Mouse (Mus musculus) spleen, adult 2 months (tissue): Measurements from ENCODE around the gene Kctd19. TPM values are rescaled to one million over a fixed set of nuclear protein-coding genes. Genes with fewer than 3 reads are reported as not detected.

Source experiments
- DNase-seq, 2 experiments: peaks; one replicate each; pipeline versions ENCODE4 v3.0.0 to v3.0.0-alpha.2; 2012 to 2021; ENCODE audit warnings: low spot score in 2 of 2, low read depth in 1 of 2
- H3K27ac ChIP-seq: fragments of 200-500 bp; 2 replicates; pipeline ENCODE4 v1.5.1; 2012; ENCODE audit warnings: low read length, inconsistent platforms; ENCODE audit not compliant: insufficient read depth
- H3K27me3 ChIP-seq: fragments of 200-500 bp; 2 replicates; pipeline ENCODE4 v1.6.1; 2012; ENCODE audit warnings: mild to moderate bottlenecking, moderate library complexity, low read length, inconsistent platforms; ENCODE audit not compliant: control insufficient read depth, insufficient read depth
- H3K36me3 ChIP-seq: fragments of 200-500 bp; 2 replicates; pipeline ENCODE4 v1.6.1; 2012; ENCODE audit warnings: mild to moderate bottlenecking, low read length, inconsistent platforms; ENCODE audit not compliant: control insufficient read depth, insufficient read depth
- H3K4me1 ChIP-seq: fragments of 200-500 bp; 2 replicates; pipeline ENCODE4 v1.6.1; 2011; ENCODE audit warnings: inconsistent platforms; ENCODE audit not compliant: control insufficient read depth, insufficient read depth, insufficient read length
- H3K4me3 ChIP-seq: fragments of 200-500 bp; 2 replicates; pipeline ENCODE4 v1.5.1; 2011; ENCODE audit warnings: mild to moderate bottlenecking, inconsistent platforms; ENCODE audit not compliant: insufficient read depth, insufficient read length; ENCODE audit errors: extremely low read depth
- CTCF ChIP-seq: fragments of 200-500 bp; IDR thresholded peaks from 2 replicates; pipeline ENCODE4 v1.5.1; 2011; ENCODE audit warnings: mild to moderate bottlenecking, inconsistent platforms; ENCODE audit not compliant: insufficient read depth, insufficient read length, insufficient replicate concordance; ENCODE audit errors: extremely low read depth
- POLR2A ChIP-seq: fragments of 200-500 bp; IDR thresholded peaks from 2 replicates; pipeline ENCODE4 v1.6.1; 2011; ENCODE audit warnings: low read depth, low read length, inconsistent platforms
- WGBS: fragments of 180-500 bp; shearing (Covaris S2); methylation state at CpG from one replicate; pipeline ENCODE4 v1.1.7; 2018; 5-methylcytosine and 5-hydroxymethylcytosine counted together
- polyA plus RNA-seq: library from polyadenylated mRNA; depleted of rRNA; stranded (reverse); fragments of >200 nt; gene quantifications from 2 replicates; pipeline ENCODE4 v1.2.3, GENCODE M21; 2012

Gene Kctd19
- polyA plus RNA-seq, 1 experiment: 0.62 TPM

GRCm38 (mm10) chr8:105361751-105362702 is 51.3 kb downstream of the Kctd19 start:
- WGBS: 62% methylated on average over 12 of the region's 12 CpGs
- TF ChIP-seq CTCF: no peak
- TF ChIP-seq POLR2A: no peak
- Histone ChIP-seq H3K36me3 (no peaks in the 10 kb centered on the region), H3K27me3 (no peaks in the 10 kb centered on the region), H3K4me3 (no peak overlapping the region), H3K27ac (no peak overlapping the region), H3K4me1 (no peaks in the 10 kb centered on the region)
- DNase-seq: no peak

DNA sequence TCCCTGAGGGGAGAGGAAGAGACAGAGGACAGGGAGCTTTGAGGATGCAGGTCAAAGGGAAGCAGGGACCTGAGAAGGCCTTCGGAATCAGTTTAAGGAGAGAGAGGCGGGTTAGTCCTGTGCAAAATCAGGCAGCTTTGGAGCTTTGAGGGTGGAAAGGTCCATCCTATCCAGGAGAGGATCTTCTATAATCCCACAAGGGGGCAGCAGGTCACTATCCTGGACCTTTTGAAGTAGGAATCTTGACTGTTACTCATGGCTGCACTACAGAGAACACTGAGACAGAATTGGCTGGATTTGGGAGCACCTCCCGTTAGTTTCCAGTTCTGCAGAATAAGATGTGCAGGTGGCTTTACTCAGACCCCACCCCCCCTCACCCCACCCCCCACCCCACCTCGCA is 53.7 kb downstream of the Kctd19 start:
- no peak for DNase-seq
- 74% methylated on average over 4 of the region's 4 CpGs for WGBS
- Histone ChIP-seq H3K4me3 (no peak overlapping the region), H3K36me3 (no peaks in the 10 kb centered on the region), H3K4me1 (peaks cover 2% of the 10 kb centered on the region; the same call in 1 of the 2 replicates), H3K27ac (no peak overlapping the region), H3K27me3 (no peaks in the 10 kb centered on the region)
- TF ChIP-seq CTCF (no peak), POLR2A (no peak)

DNA sequence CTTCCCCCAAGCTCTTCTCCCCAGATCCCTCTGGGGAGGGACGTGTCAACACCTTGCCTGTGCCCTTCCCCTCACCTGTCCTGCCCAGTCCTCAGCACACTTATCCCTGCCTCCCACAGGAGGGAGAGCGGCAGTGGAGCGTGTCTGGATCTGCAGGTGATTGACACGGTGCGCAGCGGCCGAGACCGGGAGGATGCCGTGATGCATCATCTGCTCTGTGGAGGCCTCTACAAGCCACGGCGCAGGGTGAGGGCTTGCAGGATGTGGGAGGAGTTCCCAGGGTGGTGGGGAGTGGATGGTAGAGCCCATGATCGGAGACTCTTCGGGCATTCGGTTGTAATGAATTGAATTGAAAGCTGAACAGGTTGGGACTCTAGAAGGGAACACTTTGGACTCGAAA is 54.1 kb downstream of the Kctd19 start:
- Histone ChIP-seq H3K36me3 (no peaks in the 10 kb centered on the region), H3K4me3 (no peak overlapping the region), H3K27me3 (no peaks in the 10 kb centered on the region), H3K27ac (no peak overlapping the region), H3K4me1 (peaks cover 2% of the 10 kb centered on the region; the same call in 1 of the 2 replicates)
- no peak for DNase-seq
- TF ChIP-seq POLR2A: no peak
- no peak for TF ChIP-seq CTCF
- 93% methylated on average over 15 of the region's 15 CpGs for WGBS

- H3K4me3 ChIP-seq: no peak overlapping the region
- 97% methylated on average over 14 of the region's 14 CpGs for WGBS
- H3K36me3 ChIP-seq: no peaks in the 10 kb centered on the region
- H3K4me1 ChIP-seq: peaks cover 2% of the 10 kb centered on the region; the same call in 1 of the 2 replicates
- DNase-seq: no peak
- H3K27me3 ChIP-seq: no peaks in the 10 kb centered on the region
- no peak overlapping the region for H3K27ac ChIP-seq
- TF ChIP-seq CTCF (no peak), POLR2A (no peak)
Observed at GRCm38 (mm10) chr8:105356681-105357080, 56.6 kb downstream of the Kctd19 start.

- H3K36me3 ChIP-seq: no peaks in the 10 kb centered on the region
- no peak overlapping the region for H3K27ac ChIP-seq
- H3K4me1 ChIP-seq: peaks cover 2% of the 10 kb centered on the region; the same call in 1 of the 2 replicates
- TF ChIP-seq CTCF (no peak), POLR2A (no peak)
- 59% methylated on average over 26 of the region's 26 CpGs for WGBS
- no peaks in the 10 kb centered on the region for H3K27me3 ChIP-seq
- peak in 1 of 2 experiments; percentile 49 for DNase-seq
- H3K4me3 ChIP-seq: no peak overlapping the region
Observed at GRCm38 (mm10) chr8:105355179-105356024, 57.9 kb downstream of the Kctd19 start.

DNA sequence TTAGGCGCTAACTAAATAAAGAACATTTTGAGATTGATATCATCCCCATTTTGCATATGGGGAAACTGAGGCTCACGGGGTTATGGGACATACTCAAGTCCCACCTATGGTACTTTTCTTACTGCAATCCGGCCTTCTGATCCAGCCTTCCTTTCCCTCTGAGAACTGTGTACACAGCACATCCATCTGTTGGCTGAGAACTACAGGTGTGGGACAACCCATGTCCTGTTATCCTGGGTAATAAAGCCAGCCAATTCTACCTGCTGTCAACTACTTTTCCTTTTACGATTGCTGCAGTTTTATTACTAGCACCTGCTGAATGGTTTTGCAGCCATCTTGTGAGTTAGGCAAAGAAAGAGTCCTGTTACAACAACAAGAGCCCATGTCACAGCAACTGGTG is 58.8 kb downstream of the Kctd19 start:
- TF ChIP-seq CTCF (no peak), POLR2A (no peak)
- no peak for DNase-seq
- WGBS: 91% methylated on average over 4 of the region's 4 CpGs

More for the DNA sequence above, 58.8 kb downstream of the Kctd19 start:
- Histone ChIP-seq H3K27ac (no peak overlapping the region), H3K4me1 (peaks cover 2% of the 10 kb centered on the region; the same call in 1 of the 2 replicates), H3K36me3 (no peaks in the 10 kb centered on the region), H3K27me3 (no peaks in the 10 kb centered on the region; the same call in 1 of the 2 replicates), H3K4me3 (no peak overlapping the region)
